Mouse (Mus musculus) gastrocnemius, postnatal 36 days (tissue): Measurements from ENCODE around the gene Atg16l1. TPM values are rescaled to one million over a fixed set of nuclear protein-coding genes. Genes with fewer than 3 reads are reported as not detected.

Experiments used
- DNase-seq, 2 experiments: peaks; one replicate each; pipeline ENCODE4 v3.0.0; 2022
- intact Hi-C: fragments of 180-260 bp; cut with DNase I; formaldehyde crosslinking; loops from one replicate; pipeline ENCODE4 v1.15.1; 2025
- total RNA-seq, 2 experiments: library from RNA; stranded (reverse); gene quantifications; 2 replicates each; pipeline ENCODE4 v1.2.3; 2021

Gene Atg16l1
- total RNA-seq, 2 experiments from 2014 or later = 13.8 to 16.3 TPM

- DNase-seq = no peak
- intact Hi-C loops = loop anchor here (5.0 kb wide), 1 partner anchor 158 kb away; no protein-coding TSS in a partner anchor
Measured at GRCm38 (mm10) chr1:87769263-87769662, 13.6 kb downstream of the Atg16l1 start.

- intact Hi-C loops = no loop called here
- DNase-seq = no peak
Measured at GRCm38 (mm10) chr1:87770486-87770885, 14.8 kb downstream of the Atg16l1 start.

GRCm38 (mm10) chr1:87771724-87772123, 16.1 kb downstream of the Atg16l1 start:
- intact Hi-C loops = no loop called here
- no peak for DNase-seq

- intact Hi-C loops = no loop called here
- DNase-seq = no peak
Measured at GRCm38 (mm10) chr1:87773336-87773735, 17.7 kb downstream of the Atg16l1 start.

GRCm38 (mm10) chr1:87774845-87775244, 19.2 kb downstream of the Atg16l1 start:
- no peak for DNase-seq
- intact Hi-C loops = no loop called here

- intact Hi-C loops = no loop called here
- no peak for DNase-seq
Measured at GRCm38 (mm10) chr1:87779204-87779785, 23.6 kb downstream of the Atg16l1 start.

- intact Hi-C loops = no loop called here
- DNase-seq = no peak
Measured at GRCm38 (mm10) chr1:87785703-87786102, 30.0 kb downstream of the Atg16l1 start.

- DNase-seq = peak in 1 of 2 experiments; percentile 23
Measured at GRCm38 (mm10) chr1:87786251-87786650, 30.6 kb downstream of the Atg16l1 start.

GRCm38 (mm10) chr1:87789665-87790064, 34.0 kb downstream of the Atg16l1 start:
- intact Hi-C loops = no loop called here
- DNase-seq = no peak

More at GRCm38 (mm10) chr1:87786251-87786650, 30.6 kb downstream of the Atg16l1 start:
- intact Hi-C loops = no loop called here

- intact Hi-C loops = no loop called here
- no peak for DNase-seq
Measured at GRCm38 (mm10) chr1:87792438-87793137, 36.9 kb downstream of the Atg16l1 start.

- intact Hi-C loops = no loop called here
- no peak for DNase-seq
Measured at GRCm38 (mm10) chr1:87793138-87793449, 37.4 kb downstream of the Atg16l1 start.

- intact Hi-C loops = loop anchor here (5.0 kb wide), 1 partner anchor 50 kb away; no protein-coding TSS in a partner anchor
- DNase-seq = no peak
Measured at GRCm38 (mm10) chr1:87797702-87798101, 42.0 kb downstream of the Atg16l1 start.

- DNase-seq = no peak
- intact Hi-C loops = loop anchor here (5.0 kb wide), 1 partner anchor 49 kb away; no protein-coding TSS in a partner anchor
Measured at GRCm38 (mm10) chr1:87798306-87798705, 42.6 kb downstream of the Atg16l1 start.

- no peak for DNase-seq
- intact Hi-C loops = no loop called here
Measured at GRCm38 (mm10) chr1:87803576-87803975, 47.9 kb downstream of the Atg16l1 start, which contains the start of gene Sag. Sag (plus strand) TSS chr1:87803680.

- intact Hi-C loops = no loop called here
- no peak for DNase-seq
Measured at GRCm38 (mm10) chr1:87807751-87808150, 52.1 kb downstream of the Atg16l1 start.

GRCm38 (mm10) chr1:87811391-87811790, 55.7 kb downstream of the Atg16l1 start:
- intact Hi-C loops = no loop called here
- no peak for DNase-seq

GRCm38 (mm10) chr1:87812061-87812460, 56.4 kb downstream of the Atg16l1 start:
- no peak for DNase-seq
- intact Hi-C loops = no loop called here

- intact Hi-C loops = no loop called here
- no peak for DNase-seq
Measured at GRCm38 (mm10) chr1:87813155-87813554, 57.5 kb downstream of the Atg16l1 start.

GRCm38 (mm10) chr1:87813681-87814080, 58.0 kb downstream of the Atg16l1 start:
- DNase-seq = no peak
- intact Hi-C loops = no loop called here

GRCm38 (mm10) chr1:87824420-87824995, 68.8 kb downstream of the Atg16l1 start:
- no peak for DNase-seq

GRCm38 (mm10) chr1:87825281-87825680, 69.6 kb downstream of the Atg16l1 start:
- no peak for DNase-seq
- intact Hi-C loops = no loop called here

More at GRCm38 (mm10) chr1:87824420-87824995, 68.8 kb downstream of the Atg16l1 start:
- intact Hi-C loops = no loop called here

GRCm38 (mm10) chr1:87825991-87826390, 70.3 kb downstream of the Atg16l1 start:
- no peak for DNase-seq
- intact Hi-C loops = no loop called here
